Mouse (Mus musculus) heart, embryonic 12.5 days (tissue): ENCODE results near the gene Rasal1. TPM values are rescaled to one million over a fixed set of nuclear protein-coding genes. Genes with fewer than 3 reads are reported as not detected.

Experiments
- ATAC-seq: fragments of 200-750 bp; cut with Nextera tagmentation; 2 replicates; pipeline ENCODE4 v1.8.0; 2017; ENCODE audit warnings: moderate TSS enrichment, moderate library complexity; ENCODE audit not compliant: insufficient number of reproducible peaks, low FRiP score
- H3K27ac ChIP-seq: fragments of 300-500 bp; sonication (generic); 2 replicates; pipeline ENCODE4 v1.5.1; 2016; ENCODE audit warnings: mild to moderate bottlenecking, moderate library complexity; ENCODE audit not compliant: poor library complexity, severe bottlenecking
- H3K27me3 ChIP-seq: fragments of 300-500 bp; sonication (generic); replicated peaks from 2 replicates; pipeline ENCODE4 v1.6.1; 2016; ENCODE audit warnings: mild to moderate bottlenecking, moderate library complexity
- H3K36me3 ChIP-seq: fragments of 300-500 bp; sonication (generic); 2 replicates; pipeline ENCODE4 v1.6.1; 2016; ENCODE audit warnings: mild to moderate bottlenecking, moderate library complexity
- H3K4me1 ChIP-seq: fragments of 300-500 bp; sonication (generic); replicated peaks from 2 replicates; pipeline ENCODE4 v1.6.1; 2016; ENCODE audit warnings: mild to moderate bottlenecking
- H3K4me2 ChIP-seq: fragments of 300-500 bp; sonication (generic); 2 replicates; pipeline ENCODE4 v1.6.1; 2016; ENCODE audit warnings: mild to moderate bottlenecking, moderate library complexity
- H3K4me3 ChIP-seq: fragments of 300-500 bp; sonication (generic); 2 replicates; pipeline ENCODE4 v1.5.1; 2016; ENCODE audit warnings: mild to moderate bottlenecking
- H3K9ac ChIP-seq: fragments of 300-500 bp; sonication (generic); 2 replicates; pipeline ENCODE4 v1.6.1; 2016; ENCODE audit warnings: mild to moderate bottlenecking, moderate library complexity
- H3K9me3 ChIP-seq: fragments of 300-500 bp; sonication (generic); replicated peaks from 2 replicates; pipeline ENCODE4 v1.6.1; 2016; ENCODE audit warnings: mild to moderate bottlenecking, moderate library complexity
- WGBS: fragments of 180-500 bp; shearing (Covaris S2); methylation state at CpG from one replicate; pipeline ENCODE4 v1.1.7; 2016; 5-methylcytosine and 5-hydroxymethylcytosine counted together
- polyA plus RNA-seq: library from polyadenylated mRNA; unstranded; fragments of >200 nt; fragmentation: Nextera tagmentation; extraction: Ambion mirVana; gene quantifications from 2 replicates; pipeline ENCODE4 v1.2.1, GENCODE M21; 2016

Gene Rasal1
- polyA plus RNA-seq, 1 experiment from 2014 or later = not detected

- H3K9me3 ChIP-seq = no peaks in the 10 kb centered on the region
- 0 out of 2 replicates have a peak overlapping the region, but pooled peaks have one; percentile 1 for H3K9ac ChIP-seq
- H3K27ac ChIP-seq = no peak overlapping the region
- no peak for ATAC-seq
- H3K4me3 ChIP-seq = no peak overlapping the region
- H3K27me3 ChIP-seq = no peaks in the 10 kb centered on the region
- peaks cover 11% of the 10 kb centered on the region for H3K4me1 ChIP-seq
- 92% methylated on average over 10 of the region's 10 CpGs for WGBS
- no peak overlapping the region for H3K4me2 ChIP-seq
- H3K36me3 ChIP-seq = peaks cover 97% of the 10 kb centered on the region
Observed at GRCm38 (mm10) chr5:120621846-120622197, 26.8 kb upstream of the Rasal1 start.

- Histone ChIP-seq H3K9me3 (no peaks in the 10 kb centered on the region), H3K4me2 (no peak overlapping the region), H3K27me3 (no peaks in the 10 kb centered on the region), H3K9ac (0 out of 2 replicates have a peak overlapping the region, but pooled peaks have one; percentile 1), H3K4me3 (no peak overlapping the region), H3K27ac (no peak overlapping the region), H3K4me1 (peaks cover 11% of the 10 kb centered on the region), H3K36me3 (peaks cover 97% of the 10 kb centered on the region)
- 75% methylated on average over 5 of the region's 5 CpGs for WGBS
- no peak for ATAC-seq
Observed at GRCm38 (mm10) chr5:120622198-120622851, 26.3 kb upstream of the Rasal1 start.

GRCm38 (mm10) chr5:120624427-120624826 lies 24.2 kb upstream of the Rasal1 start:
- no peak overlapping the region for H3K4me2 ChIP-seq
- H3K36me3 ChIP-seq = peaks cover 86% of the 10 kb centered on the region
- WGBS = 90% methylated on average over 10 of the region's 10 CpGs

GRCm38 (mm10) chr5:120626399-120626798 lies 22.2 kb upstream of the Rasal1 start:
- Histone ChIP-seq H3K9me3 (no peaks in the 10 kb centered on the region), H3K4me2 (no peak overlapping the region), H3K4me3 (no peak overlapping the region), H3K9ac (no peak overlapping the region), H3K4me1 (peaks cover 25% of the 10 kb centered on the region), H3K27ac (no peak overlapping the region), H3K36me3 (peaks cover 66% of the 10 kb centered on the region), H3K27me3 (peaks cover 13% of the 10 kb centered on the region)
- no peak for ATAC-seq
- 34% methylated on average over 19 of the region's 19 CpGs for WGBS

More at GRCm38 (mm10) chr5:120624427-120624826, 24.2 kb upstream of the Rasal1 start:
- H3K27me3 ChIP-seq = 0 out of 2 replicates have a peak, but pooled peaks cover 2% of the 10 kb centered on the region
- ATAC-seq = no peak
- H3K9me3 ChIP-seq = no peaks in the 10 kb centered on the region
- no peak overlapping the region for H3K4me3 ChIP-seq
- no peak overlapping the region for H3K9ac ChIP-seq
- H3K27ac ChIP-seq = no peak overlapping the region
- peaks cover 23% of the 10 kb centered on the region for H3K4me1 ChIP-seq

- Histone ChIP-seq H3K27me3 (peaks cover 23% of the 10 kb centered on the region), H3K4me2 (no peak overlapping the region), H3K36me3 (peaks cover 56% of the 10 kb centered on the region), H3K4me1 (peaks cover 19% of the 10 kb centered on the region), H3K27ac (no peak overlapping the region), H3K9me3 (peaks cover 9% of the 10 kb centered on the region), H3K4me3 (no peak overlapping the region), H3K9ac (no peak overlapping the region)
- WGBS = 87% methylated on average over 15 of the region's 15 CpGs
- ATAC-seq = no peak
Observed at GRCm38 (mm10) chr5:120627515-120628300, 20.9 kb upstream of the Rasal1 start.

- peaks cover 19% of the 10 kb centered on the region for H3K4me1 ChIP-seq
- no peak overlapping the region for H3K27ac ChIP-seq
- H3K36me3 ChIP-seq = peaks cover 47% of the 10 kb centered on the region
- no peak overlapping the region for H3K4me2 ChIP-seq
- no peak overlapping the region for H3K9ac ChIP-seq
- H3K4me3 ChIP-seq = no peak overlapping the region
- H3K27me3 ChIP-seq = peaks cover 26% of the 10 kb centered on the region
- peaks cover 9% of the 10 kb centered on the region for H3K9me3 ChIP-seq
- ATAC-seq = no peak
- WGBS = 49% methylated on average over 7 of the region's 7 CpGs
Observed at GRCm38 (mm10) chr5:120628624-120629023, 20.0 kb upstream of the Rasal1 start.

- Histone ChIP-seq H3K36me3 (peaks cover 22% of the 10 kb centered on the region), H3K9me3 (peaks cover 9% of the 10 kb centered on the region), H3K4me1 (peaks cover 27% of the 10 kb centered on the region), H3K27me3 (peaks cover 26% of the 10 kb centered on the region), H3K4me3 (peak overlapping the region; percentile 27), H3K4me2 (peak overlapping the region; percentile 75), H3K27ac (no peak overlapping the region), H3K9ac (peak overlapping the region; percentile 46; the same call in 1 of the 2 replicates)
- no peak for ATAC-seq
- 5% methylated on average over 29 of the region's 29 CpGs for WGBS
Observed at GRCm38 (mm10) chr5:120631128-120631527, 17.5 kb upstream of the Rasal1 start.

GRCm38 (mm10) chr5:120631892-120632291 lies 16.7 kb upstream of the Rasal1 start:
- Histone ChIP-seq H3K9me3 (peaks cover 9% of the 10 kb centered on the region), H3K4me3 (no peak overlapping the region), H3K4me1 (peaks cover 27% of the 10 kb centered on the region), H3K27me3 (peaks cover 26% of the 10 kb centered on the region), H3K9ac (no peak overlapping the region), H3K4me2 (no peak overlapping the region), H3K27ac (no peak overlapping the region), H3K36me3 (peaks cover 15% of the 10 kb centered on the region)
- ATAC-seq = no peak; the same call in 1 of the 2 replicates
- 82% methylated on average over 5 of the region's 5 CpGs for WGBS

GRCm38 (mm10) chr5:120634131-120634530 lies 14.5 kb upstream of the Rasal1 start, which contains the start of gene Cfap73:
Cfap73 (minus strand) TSS chr5:120634235.
- Histone ChIP-seq H3K4me3 (no peak within 1 kb of the TSS), H3K9me3 (peaks cover 9% of the 10 kb centered on the region), H3K9ac (no peak within 1 kb of the TSS), H3K27me3 (peaks cover 26% of the 10 kb centered on the region), H3K4me2 (no peak within 1 kb of the TSS), H3K36me3 (no peaks in the 10 kb centered on the region), H3K4me1 (peaks cover 15% of the 10 kb centered on the region), H3K27ac (no peak within 1 kb of the TSS)
- 37% methylated on average over 9 of the region's 9 CpGs for WGBS
- no peak for ATAC-seq

- Histone ChIP-seq H3K4me1 (peaks cover 15% of the 10 kb centered on the region), H3K4me3 (no peak overlapping the region), H3K9ac (no peak overlapping the region), H3K27me3 (peaks cover 20% of the 10 kb centered on the region), H3K36me3 (no peaks in the 10 kb centered on the region), H3K9me3 (peaks cover 9% of the 10 kb centered on the region), H3K27ac (no peak overlapping the region), H3K4me2 (no peak overlapping the region)
- no peak for ATAC-seq
- WGBS = 50% methylated on average over 5 of the region's 5 CpGs
Observed at GRCm38 (mm10) chr5:120634860-120635259, 13.8 kb upstream of the Rasal1 start.

- H3K27ac ChIP-seq = no peak overlapping the region
- no peak overlapping the region for H3K9ac ChIP-seq
- H3K4me1 ChIP-seq = peaks cover 15% of the 10 kb centered on the region
- H3K9me3 ChIP-seq = peaks cover 9% of the 10 kb centered on the region
- ATAC-seq = no peak
- peaks cover 14% of the 10 kb centered on the region for H3K27me3 ChIP-seq
- no peaks in the 10 kb centered on the region for H3K36me3 ChIP-seq
- 80% methylated on average over 5 of the region's 5 CpGs for WGBS
- H3K4me3 ChIP-seq = no peak overlapping the region
- H3K4me2 ChIP-seq = no peak overlapping the region
Observed at GRCm38 (mm10) chr5:120635633-120636032, 13.0 kb upstream of the Rasal1 start.
